Mouse (Mus musculus) CD8-positive naive resting alpha-beta T cell, adult 2 months (primary cell): ENCODE data around the gene Bgn.
A peak's percentile ranks its signal among the peaks of the same experiment; 100 is the strongest.

Experiments
- DNase-seq, 2 experiments: peaks; one replicate each; pipeline ENCODE4 v3.0.0; 2022; ENCODE audit warnings: low read depth in 2 of 2, low spot score in 2 of 2

Bgn gene

DNA sequence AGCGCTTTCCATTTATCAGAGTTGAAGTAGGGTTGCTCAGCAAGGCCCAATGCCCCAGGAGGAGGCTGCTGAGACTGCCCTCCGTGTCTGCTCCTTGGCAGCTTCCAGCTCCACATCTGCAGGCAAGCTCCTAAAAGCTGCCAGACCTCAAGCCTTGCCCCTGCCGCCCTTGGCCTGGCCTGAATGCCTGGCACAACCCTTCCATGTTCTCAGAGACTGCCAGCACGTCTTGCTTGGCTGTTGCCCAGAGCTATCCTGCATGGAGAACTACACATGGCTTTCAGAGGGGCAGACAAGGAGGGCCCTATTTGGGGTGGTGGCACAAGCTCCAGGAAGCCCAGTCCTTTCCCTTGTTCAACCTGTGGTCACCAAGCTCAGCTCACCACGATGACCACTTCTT is 3.5 kb downstream of the Bgn start:
- DNase-seq: no peak

DNA sequence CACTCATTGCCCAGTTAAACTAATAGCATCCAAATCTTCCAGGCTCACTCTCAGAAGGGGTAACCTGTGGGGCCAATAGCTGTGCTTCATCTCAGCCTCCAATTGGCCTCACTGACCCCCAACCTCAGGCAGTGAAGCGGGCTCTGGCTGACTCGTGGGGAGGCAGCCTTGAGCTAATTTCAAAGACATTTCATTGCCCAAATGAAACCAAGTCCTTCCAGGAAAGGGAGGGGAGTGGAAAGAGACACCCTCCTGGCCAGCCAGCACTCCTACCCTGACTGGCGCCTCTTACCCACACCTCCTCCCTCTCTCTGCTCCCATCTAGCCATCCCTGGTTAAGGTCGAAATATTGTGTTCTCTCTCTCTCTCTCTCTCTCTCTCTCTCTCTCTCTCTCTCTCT is 6.8 kb downstream of the Bgn start:
- DNase-seq: no peak

DNA sequence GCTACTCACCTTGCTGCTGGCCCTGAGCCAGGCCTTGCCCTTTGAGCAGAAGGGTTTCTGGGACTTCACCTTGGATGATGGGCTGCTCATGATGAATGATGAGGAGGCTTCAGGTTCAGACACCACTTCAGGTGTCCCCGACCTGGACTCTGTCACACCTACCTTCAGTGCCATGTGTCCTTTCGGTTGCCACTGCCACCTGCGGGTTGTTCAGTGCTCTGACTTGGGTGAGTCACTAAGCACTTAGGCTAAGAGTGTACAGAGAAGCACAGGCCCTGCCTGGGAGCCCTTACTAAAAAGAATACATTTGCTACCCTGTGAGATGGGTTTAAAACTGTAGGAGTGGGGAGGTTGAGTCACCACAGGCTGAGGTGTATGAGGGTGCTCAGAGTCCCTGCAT is 7.4 kb downstream of the Bgn start:
- DNase-seq: no peak

DNA sequence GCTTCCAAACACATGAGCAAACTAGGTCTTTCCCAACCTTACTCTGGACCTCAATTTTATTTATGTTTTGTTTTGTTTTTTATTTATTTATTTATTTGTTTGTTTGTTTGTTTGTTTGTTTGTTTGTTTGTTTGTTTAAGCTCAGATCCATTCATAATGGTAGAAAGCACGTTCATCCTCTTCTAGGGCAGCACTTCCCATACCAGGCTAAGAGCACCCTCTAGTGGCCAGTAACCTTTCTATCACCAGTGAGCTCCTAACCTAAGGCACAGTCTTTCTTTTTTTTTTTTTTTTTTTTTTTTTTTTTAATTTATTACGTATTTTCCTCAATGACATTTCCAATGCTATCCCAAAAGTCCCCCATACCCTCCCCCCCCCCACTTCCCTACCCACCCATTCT is 10.2 kb downstream of the Bgn start:
- peak; percentile 49 to 53 for DNase-seq

DNA sequence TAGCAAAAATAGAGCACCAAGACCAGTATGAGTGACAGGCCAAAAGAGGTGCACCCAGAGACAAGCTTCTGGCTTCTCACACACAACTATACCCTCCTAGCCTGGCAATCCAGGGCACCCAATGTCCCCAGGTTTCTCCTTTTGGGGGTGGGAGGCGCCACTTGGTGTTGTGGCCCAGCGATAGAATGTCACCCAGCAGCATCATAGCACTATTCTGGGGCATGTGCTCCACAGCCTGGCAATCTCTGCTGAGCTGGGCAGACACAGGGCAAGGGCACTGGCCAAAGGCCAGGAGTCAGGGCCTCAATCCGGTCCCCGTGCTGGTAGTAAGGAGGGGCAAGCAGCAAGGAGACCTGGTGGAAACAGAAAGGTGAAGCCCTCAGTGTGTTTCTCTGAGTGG is 13.3 kb downstream of the Bgn start:
- DNase-seq: no peak

DNA sequence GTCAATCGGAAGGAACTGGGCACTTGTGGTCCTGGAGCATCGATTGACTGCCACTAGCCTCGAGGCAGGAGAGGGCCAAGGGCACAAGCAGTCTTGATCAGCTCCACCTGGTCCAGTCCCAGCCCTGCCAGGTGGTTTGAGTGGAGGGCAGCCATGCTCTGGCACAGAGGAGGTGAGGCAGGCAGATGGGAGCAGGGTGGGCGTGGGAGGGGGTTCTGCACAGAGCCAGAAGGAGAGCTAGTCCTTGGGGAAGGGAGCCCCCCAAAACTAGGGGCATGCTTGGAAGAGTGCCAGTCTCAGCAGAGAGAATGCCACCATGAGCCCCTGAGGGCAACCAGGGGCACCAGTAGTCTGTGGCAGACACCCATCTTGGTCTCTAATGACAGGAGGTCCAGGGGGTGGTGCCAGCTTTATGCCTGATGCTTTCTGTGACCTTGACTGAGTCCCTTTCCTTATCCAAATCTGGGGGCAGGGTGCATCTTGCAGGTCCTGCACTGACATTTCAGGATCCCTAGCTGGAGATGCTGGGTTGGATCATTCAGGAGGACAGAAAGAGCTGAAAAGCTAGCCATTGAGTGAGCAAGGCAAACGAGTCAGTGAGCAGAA is 21.8 kb downstream of the Bgn start:
- DNase-seq: no peak

DNA sequence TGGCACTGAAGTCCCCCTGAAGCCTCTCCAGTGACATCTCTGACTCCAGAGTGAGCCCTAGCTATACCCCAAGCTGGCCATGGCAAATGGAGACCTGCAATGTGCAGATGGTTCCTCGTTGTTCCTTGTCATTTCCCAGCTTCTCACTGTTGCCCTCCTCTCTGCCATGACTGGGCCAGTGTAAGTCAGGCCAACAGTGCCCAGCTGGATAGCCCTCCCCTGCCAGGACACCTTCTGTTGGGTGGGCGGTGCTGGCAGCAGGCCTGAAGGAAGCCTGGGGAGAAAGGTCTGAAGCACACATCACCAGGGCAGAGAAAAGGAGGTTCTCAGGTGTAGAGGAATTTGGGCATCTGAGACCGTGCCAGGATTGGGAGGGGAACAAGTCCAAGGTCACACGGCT is 23.2 kb downstream of the Bgn start:
- DNase-seq: no peak

DNA sequence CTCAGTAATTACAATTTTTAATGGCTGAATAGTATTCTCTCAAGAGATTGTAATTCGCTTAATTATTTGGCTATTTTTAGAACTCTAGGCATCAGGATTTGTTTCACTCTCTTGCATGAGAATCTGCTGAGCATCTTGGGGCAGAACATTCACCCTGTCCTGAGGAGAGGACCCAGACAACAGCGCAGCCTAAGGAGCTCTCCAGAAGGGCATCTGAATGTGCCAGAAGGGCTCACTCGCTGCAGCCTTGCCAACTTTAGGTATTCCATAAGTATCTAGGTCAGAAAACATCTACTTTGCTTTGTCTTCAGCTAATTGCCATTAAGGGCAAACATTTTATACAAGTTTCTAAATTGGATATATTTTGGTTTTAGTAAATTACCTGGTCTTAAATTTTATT is 25.8 kb downstream of the Bgn start:
- no peak for DNase-seq

DNA sequence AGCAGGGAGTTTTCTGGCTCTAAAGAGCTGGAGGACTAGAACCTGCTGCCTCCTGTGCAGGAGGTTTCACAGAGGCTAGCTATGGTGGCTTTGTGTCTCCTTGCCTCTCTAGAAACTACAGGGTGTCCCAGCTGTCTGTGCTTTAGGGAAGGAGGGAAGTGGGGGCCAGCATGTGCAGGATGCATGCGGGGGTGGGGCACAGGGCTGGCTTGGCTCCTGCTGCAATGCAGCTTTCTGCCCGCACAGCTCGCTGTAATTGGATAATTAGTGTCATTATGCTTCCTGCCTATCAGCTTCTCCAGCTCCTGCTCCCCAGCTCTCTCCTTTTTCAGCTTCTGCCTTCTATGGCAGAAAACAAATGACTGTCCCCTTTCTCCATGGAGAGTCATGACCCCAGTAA is 29.5 kb downstream of the Bgn start:
- DNase-seq: no peak

DNA sequence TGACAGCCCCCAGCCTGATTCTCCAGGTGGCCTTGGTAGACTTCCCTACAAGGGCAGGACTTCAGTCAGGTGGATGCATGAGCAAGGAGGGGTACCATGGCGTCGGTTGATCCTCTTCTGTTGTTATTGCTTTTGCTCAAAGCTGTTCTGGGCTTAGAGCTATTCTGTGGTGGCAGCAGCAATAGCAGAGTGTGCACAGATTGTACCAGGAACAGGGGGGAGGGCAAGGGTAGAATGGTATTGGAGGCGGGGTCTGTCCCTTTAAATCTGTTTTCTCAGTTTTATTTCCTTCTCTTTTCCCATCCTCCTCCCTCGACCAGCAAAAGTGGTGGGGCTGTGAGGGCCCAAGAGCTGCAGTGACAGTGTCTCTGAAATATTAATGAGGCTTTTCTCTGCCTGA is 33.2 kb downstream of the Bgn start:
- no peak for DNase-seq

DNA sequence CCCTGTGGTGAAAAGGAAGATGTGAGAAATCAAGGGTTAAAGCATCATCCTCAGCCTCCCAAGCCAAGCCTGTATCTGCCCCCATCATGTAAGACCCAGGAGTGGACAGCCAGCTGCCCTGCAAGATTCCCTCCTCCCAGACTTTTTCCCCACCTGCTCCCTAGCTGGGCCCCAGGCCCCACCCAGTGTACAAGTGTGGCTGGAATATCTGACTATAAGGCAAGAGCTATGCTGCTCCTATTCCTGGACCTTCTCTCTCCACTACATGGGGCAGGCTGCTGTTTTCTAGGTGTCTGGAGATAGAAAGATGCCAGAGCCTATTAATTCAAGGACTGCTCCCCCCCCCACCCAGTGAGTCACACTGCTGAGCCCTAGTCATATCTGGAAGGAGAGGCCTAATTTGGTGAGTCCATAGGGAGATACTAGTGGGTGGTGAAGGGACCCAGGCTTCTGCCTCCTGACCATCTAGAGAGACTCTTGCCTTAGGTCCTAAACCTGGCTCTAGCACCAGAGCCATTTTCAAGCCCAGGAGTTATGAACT is 33.7 kb downstream of the Bgn start:
- DNase-seq: no peak

DNA sequence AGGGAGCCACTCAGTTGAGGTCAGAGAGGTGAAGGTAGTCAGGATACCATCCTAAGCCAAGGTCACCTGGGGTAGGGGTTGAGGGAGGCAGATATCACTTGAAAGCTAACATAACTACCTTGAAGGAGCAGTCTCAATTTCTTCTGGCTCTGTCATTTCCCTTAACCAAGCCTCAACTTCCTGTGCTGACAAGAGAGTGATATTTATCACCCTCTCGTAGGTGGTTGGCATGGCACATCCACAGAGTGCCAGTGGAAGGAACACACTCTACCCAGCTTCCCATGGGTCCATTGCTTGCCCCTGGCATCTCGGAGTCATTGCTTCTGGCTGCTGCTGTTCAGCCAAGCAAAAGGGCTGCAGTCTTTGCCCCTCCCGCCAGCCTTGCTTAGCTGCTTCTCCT is 37.3 kb downstream of the Bgn start:
- DNase-seq: no peak

DNA sequence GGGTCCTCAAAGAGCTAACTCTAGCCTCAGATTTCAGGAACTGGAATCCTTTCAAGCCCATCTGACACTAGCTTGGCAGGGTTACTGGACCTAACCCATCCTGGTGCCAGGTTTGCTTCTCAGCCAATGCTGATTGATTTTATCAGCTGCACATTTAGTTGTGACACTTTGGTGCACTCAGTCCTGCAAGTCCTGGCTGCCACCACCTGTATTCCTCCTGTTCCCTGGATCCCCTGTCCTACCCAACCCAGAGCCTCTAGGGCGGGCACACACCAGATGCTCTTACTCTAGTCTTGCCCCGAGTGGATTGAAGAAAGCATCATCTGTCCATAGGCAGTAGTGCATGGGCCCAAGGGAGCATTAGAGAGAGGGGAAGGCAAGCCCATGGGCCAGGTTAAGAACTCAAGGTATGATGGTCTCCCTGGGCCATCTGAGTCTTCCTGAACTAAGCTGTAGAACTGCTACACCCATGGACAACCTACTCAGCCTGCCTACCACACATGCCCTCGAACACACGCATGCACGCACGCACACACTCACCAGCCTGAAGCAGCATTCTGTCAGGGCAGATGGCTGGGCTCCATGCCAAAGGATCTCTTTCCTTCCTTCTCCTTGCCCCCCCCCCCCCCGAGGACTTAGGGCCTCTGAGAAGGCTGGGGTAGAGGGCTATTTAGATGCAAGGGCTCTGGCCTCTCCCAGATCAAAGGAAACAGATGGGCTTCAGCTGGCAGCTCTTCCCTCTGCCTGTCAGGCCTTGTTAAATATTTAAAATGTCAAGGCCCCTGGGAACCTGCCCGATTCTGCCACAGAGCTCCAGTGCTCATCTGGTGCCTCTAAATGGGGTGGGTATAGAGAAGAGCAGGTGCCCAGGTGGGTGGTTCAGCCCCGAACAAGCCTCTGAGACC is 41.2 kb downstream of the Bgn start:
- DNase-seq: no peak

DNA sequence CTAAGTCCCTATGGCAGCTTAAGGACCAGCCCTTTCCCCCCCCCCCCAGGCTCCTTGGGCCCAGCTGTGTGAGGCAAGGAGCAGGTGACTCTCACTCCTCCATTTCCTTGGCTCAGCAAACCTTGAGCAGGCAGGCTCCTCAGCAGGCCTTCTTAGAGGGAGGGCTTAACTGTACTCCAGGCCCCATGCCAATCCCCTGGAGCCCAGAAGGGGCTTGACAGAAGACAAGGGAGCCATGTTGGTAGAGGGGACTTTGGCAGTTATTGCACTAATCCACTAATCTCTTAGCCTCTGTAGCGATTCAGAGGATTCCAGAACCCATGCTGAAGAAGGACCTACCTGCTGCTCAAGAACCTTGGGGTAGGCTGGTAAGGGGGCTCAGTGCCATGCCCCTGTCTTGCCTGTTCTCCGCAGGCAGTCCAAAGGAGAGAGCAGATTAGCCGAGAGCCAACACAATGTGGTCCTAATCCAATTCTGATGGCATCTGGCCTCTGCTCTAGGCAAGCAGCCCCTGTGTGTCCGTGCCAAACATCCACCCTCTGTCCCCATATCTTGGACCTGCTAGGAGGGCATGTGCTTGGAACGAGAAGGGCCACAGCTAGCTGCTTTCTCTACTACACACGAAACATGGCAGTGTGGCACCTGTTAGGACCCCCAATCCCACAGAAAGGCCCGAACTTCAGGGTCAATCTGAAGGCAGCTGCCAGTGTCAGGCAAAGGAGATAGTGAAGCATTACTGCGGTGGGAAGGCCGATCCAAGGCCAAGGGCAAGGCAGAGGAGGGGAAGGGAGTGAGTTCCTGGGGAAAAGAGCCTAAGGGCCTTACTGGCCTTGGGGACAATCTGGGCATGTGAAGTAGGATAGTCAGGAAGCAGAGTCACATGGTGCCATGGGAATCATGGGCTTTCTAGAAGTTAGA is 42.1 kb downstream of the Bgn start:
- DNase-seq: no peak

DNA sequence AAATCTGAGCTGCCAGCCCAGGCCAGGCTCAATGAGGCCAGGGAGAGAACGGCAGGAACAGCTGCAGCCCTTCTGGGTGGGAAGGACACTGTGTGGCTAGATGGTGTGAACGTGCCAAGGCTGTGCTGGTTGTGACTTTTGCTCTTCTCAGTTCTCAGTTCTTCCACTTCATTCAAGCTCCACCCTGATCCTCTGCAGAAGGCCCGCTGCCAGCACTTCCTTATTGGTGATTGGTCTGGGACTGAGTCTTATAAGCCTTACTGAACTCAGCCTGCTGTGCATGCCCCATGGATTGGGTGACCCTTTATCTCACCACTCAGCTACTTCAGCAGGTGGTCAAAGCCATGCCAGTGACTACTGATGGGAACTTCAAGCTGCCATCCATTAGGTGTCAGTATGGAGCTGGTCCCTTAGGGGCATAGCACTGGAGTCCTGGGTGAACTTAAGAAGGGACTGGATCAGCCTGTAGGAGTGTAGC is 43.0 kb downstream of the Bgn start:
- no peak for DNase-seq

DNA sequence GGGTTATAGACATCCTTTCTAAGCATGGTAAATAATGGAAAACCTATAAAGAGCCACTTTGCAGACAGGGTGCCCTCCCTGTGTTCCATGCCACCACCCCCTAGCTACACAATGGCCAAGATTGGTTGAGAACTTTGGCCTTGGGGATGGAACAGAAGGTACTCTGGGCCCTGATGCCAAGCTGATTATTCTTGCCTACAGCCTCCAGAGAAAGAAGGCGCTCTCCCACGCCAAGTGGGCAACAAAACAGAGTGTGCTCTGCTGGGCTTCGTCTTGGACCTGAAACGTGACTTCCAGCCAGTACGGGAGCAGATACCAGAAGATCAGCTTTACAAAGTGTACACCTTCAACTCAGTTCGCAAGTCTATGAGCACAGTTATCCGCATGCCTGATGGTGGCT is 54.5 kb downstream of the Bgn start:
- no peak for DNase-seq

DNA sequence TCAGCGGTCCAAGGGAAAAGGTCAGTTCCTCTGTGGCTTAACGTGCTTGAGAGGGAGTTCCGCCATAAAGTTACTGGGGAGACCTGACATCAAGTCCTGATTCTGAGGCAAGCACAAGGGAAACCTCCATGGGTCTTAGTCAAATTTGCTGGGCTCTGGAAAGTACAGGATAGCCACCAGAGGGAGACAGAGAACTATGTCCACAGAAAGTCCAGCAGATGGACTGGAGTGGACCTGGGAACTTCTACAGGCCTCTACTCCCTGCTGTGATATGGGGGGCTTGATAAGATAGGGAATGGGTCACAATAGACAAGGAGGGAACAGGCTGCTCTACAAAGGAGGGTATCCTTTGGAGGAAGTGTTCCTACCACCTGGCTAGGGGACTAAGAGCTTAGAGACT is 59.9 kb downstream of the Bgn start:
- DNase-seq: no peak
